Mouse (Mus musculus) liver, postnatal 0 days (tissue): ENCODE results near the gene Gm19402.

Source experiments
- CTCF ChIP-seq: sonication (generic); IDR thresholded peaks from 2 replicates; pipeline ENCODE4 v1.5.1; 2016; ENCODE audit warnings: antibody characterized with exemption, low read depth
- EP300 ChIP-seq: IDR thresholded peaks from 2 replicates; pipeline ENCODE4 v1.6.1; 2016; ENCODE audit warnings: antibody characterized with exemption, low read depth, mild to moderate bottlenecking

- TF ChIP-seq CTCF (no peak), EP300 (peak; percentile 61)
Observed at GRCm38 (mm10) chr10:77671519-77671918, 19.0 kb downstream of the Gm19402 start.
